Mouse (Mus musculus): ENCODE results near the gene Galnt18.

DNA sequence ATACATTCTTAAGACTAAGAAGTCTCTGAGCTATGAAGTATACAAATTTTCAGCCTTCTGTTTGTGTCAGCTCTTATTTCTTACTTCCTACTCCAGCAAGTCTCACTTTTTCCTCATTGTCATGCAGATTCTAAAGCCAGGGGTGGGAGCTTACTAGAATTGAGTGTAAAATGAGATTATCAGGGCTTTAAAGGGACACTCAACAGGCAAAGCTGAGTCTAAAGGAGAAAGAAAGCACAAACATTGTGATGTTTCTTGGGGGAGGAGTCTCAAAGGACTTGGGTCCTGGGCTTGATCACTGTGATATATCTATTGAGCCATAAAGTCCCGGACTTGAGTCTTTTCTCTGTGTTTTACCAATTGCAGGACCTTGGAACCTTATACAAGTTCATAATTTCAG lies 234.2 kb downstream of the Galnt18 start:
- TF ChIP-seq CTCF (IDR thresholded peaks at IDR 0.05; ENCODE audit: borderline replicate concordance, control insufficient read depth, extremely low read depth, insufficient read depth, low read length, poor library complexity) (no peak), POLR2A (IDR thresholded peaks at IDR 0.05; ENCODE audit: control insufficient read depth, extremely low read depth, insufficient read depth, low read length, poor library complexity) (no peak)
